Mouse (Mus musculus) CH12.LX (cell line): ENCODE data around the gene Cnrip1. TPM values are rescaled to one million over a fixed set of nuclear protein-coding genes. Genes with fewer than 3 reads are reported as not detected.

Experiments used
- DNase-seq: peaks from one replicate; pipeline ENCODE4 v3.0.0-alpha.2; 2013; ENCODE audit errors: extremely low read depth
- H3K27ac ChIP-seq: 2 replicates; pipeline ENCODE4 v1.5.1; 2012; ENCODE audit warnings: low read depth, mild to moderate bottlenecking, control low read depth, moderate library complexity; ENCODE audit not compliant: insufficient read depth
- H3K27me3 ChIP-seq: replicated peaks from 2 replicates; pipeline ENCODE3; 2012; ENCODE audit warnings: inconsistent platforms
- H3K36me3 ChIP-seq, 2 experiments: replicated peaks in 1 of 2; 2 replicates each; pipeline versions ENCODE3 to v1.6.1; 2012; ENCODE audit warnings: inconsistent platforms in 1 of 2, low read length in 1 of 2, mild to moderate bottlenecking in 1 of 2, mixed read lengths in 1 of 2, moderate library complexity in 1 of 2; ENCODE audit not compliant: control insufficient read depth in 1 of 2, insufficient read depth in 1 of 2
- H3K4me1 ChIP-seq, 2 experiments: 2 replicates each; pipeline ENCODE4 v1.6.1; 2012; ENCODE audit warnings: inconsistent platforms in 1 of 2, moderate library complexity in 1 of 2; ENCODE audit not compliant: insufficient read depth in 2 of 2, control insufficient read depth in 1 of 2
- H3K4me2 ChIP-seq: 2 replicates; pipeline ENCODE4 v1.6.1; 2012; ENCODE audit warnings: low read depth, mild to moderate bottlenecking, control low read depth; ENCODE audit not compliant: poor library complexity, insufficient read depth, severe bottlenecking
- H3K4me3 ChIP-seq, 3 experiments: fragments of 150-350 bp in 1 of 3; sonication (generic) in 1 of 3; replicated peaks in 1 of 3; 2 replicates each; pipeline versions ENCODE3 to v1.5.1; 2011 to 2012; ENCODE audit warnings: low read depth in 2 of 3, low read length in 2 of 3, mild to moderate bottlenecking in 2 of 3, moderate library complexity in 2 of 3, control low read depth in 1 of 3, improper control_type of control experiment in 1 of 3, inconsistent platforms in 1 of 3, mixed read lengths in 1 of 3; ENCODE audit not compliant: poor library complexity in 1 of 3
- H3K79me2 ChIP-seq: replicated peaks from 2 replicates; pipeline ENCODE4 v1.6.1; 2012; ENCODE audit warnings: mild to moderate bottlenecking, moderate library complexity; ENCODE audit not compliant: control insufficient read depth, poor library complexity, insufficient read depth, severe bottlenecking; ENCODE audit errors: extremely low read depth
- H3K9ac ChIP-seq: 2 replicates; pipeline ENCODE4 v1.6.1; 2012; ENCODE audit warnings: low read depth, mild to moderate bottlenecking, control low read depth, moderate library complexity; ENCODE audit not compliant: insufficient read depth
- H3K9me3 ChIP-seq: replicated peaks from 2 replicates; pipeline ENCODE3; 2012; ENCODE audit warnings: low read length, inconsistent platforms, mixed read lengths
- CTCF ChIP-seq, 2 experiments: IDR thresholded peaks in 1 of 2; conservative IDR thresholded peaks in 1 of 2; 2 replicates each; pipeline ENCODE4 v1.5.1; 2011 to 2012; ENCODE audit warnings: low read depth in 2 of 2, low read length in 2 of 2, improper control_type of control experiment in 1 of 2, inconsistent platforms in 1 of 2, mild to moderate bottlenecking in 1 of 2, moderate library complexity in 1 of 2
- ETS1 ChIP-seq: conservative IDR thresholded peaks from 2 replicates; pipeline ENCODE4 v1.6.1; 2012; ENCODE audit warnings: low read depth, mild to moderate bottlenecking, inconsistent platforms, low read length, improper control_type of control experiment, moderate library complexity
- HCFC1 ChIP-seq: IDR thresholded peaks from 2 replicates; pipeline ENCODE4 v1.6.1; 2012; ENCODE audit warnings: low read depth, mild to moderate bottlenecking, inconsistent platforms, low read length, improper control_type of control experiment
- JUN ChIP-seq: IDR thresholded peaks from 2 replicates; pipeline ENCODE4 v1.6.1; 2011; ENCODE audit warnings: low read depth, mild to moderate bottlenecking, low read length, improper control_type of control experiment, moderate library complexity; ENCODE audit not compliant: insufficient read depth
- MAX ChIP-seq: IDR thresholded peaks from 2 replicates; pipeline ENCODE4 v1.6.1; 2011; ENCODE audit warnings: low read length, improper control_type of control experiment
- NELFE ChIP-seq: IDR thresholded peaks from 2 replicates; pipeline ENCODE4 v1.6.1; 2011; ENCODE audit warnings: low read depth, low read length, improper control_type of control experiment
- NRF1 ChIP-seq: IDR thresholded peaks from 2 replicates; pipeline ENCODE4 v1.6.1; 2014; ENCODE audit warnings: low read depth, mild to moderate bottlenecking, inconsistent platforms, low read length, improper control_type of control experiment, moderate library complexity
- POLR2A ChIP-seq: IDR thresholded peaks from 2 replicates; pipeline ENCODE4 v1.6.1; 2011; ENCODE audit warnings: low read depth, mild to moderate bottlenecking, improper control_type of control experiment, low read length
- RAD21 ChIP-seq: IDR thresholded peaks from 2 replicates; pipeline ENCODE4 v1.6.1; 2011; ENCODE audit warnings: low read depth, mild to moderate bottlenecking, low read length, improper control_type of control experiment, moderate library complexity
- SMC3 ChIP-seq: IDR thresholded peaks from 2 replicates; pipeline ENCODE4 v1.6.1; 2011; ENCODE audit warnings: low read depth, low read length, improper control_type of control experiment
- TBP ChIP-seq: conservative IDR thresholded peaks from 2 replicates; pipeline ENCODE4 v1.6.1; 2011; ENCODE audit warnings: low read depth, low read length, improper control_type of control experiment
- TCF12 ChIP-seq: IDR thresholded peaks from 2 replicates; pipeline ENCODE4 v1.6.1; 2014; ENCODE audit warnings: low read depth, mild to moderate bottlenecking, inconsistent platforms, low read length, improper control_type of control experiment
- ZKSCAN1 ChIP-seq: IDR thresholded peaks from 2 replicates; pipeline ENCODE4 v1.6.1; 2012; ENCODE audit warnings: low read depth, inconsistent platforms, low read length, improper control_type of control experiment, borderline replicate concordance
- ZMIZ1 ChIP-seq: IDR thresholded peaks from 2 replicates; pipeline ENCODE4 v1.6.1; 2012; ENCODE audit warnings: low read depth, mild to moderate bottlenecking, inconsistent platforms, low read length, improper control_type of control experiment
- dilution Hi-C: fragments of 300-500 bp; cut with MboI; formaldehyde crosslinking; loops from 2 replicates; pipeline ENCODE4 v1.14.3; 2020; ENCODE audit warnings: low sequenced_read_pairs; ENCODE audit not compliant: extremely low pct_unique_long_range_greater_than_20kb, extremely low pct_ligation_motif_present
- in situ Hi-C: fragments of 300-500 bp; cut with MboI; formaldehyde crosslinking; loops from 3 replicates; pipeline ENCODE4 v1.14.3; 2019; ENCODE audit warnings: low sequenced_read_pairs, low pct_ligation_motif_present, low pct_unique_long_range_greater_than_20kb, mixed read lengths
- polyA plus RNA-seq: library from polyadenylated mRNA; unstranded; fragments of >175 nt; gene quantifications from 2 replicates; pipeline ENCODE4 v1.2.1, GENCODE M21; 2012; ENCODE audit warnings: low read depth; ENCODE audit not compliant: insufficient read length
- total RNA-seq, 2 experiments: library from RNA; depleted of rRNA; stranded (reverse); fragments of 300-350 nt in 1 of 2; fragments of >200 nt in 1 of 2; gene quantifications; 2 replicates each; pipeline ENCODE4 v1.2.3; 2012 to 2014

The Cnrip1 gene
- total and polyA plus RNA-seq, 3 experiments, result not detected

GRCm38 (mm10) chr11:17019328-17019727 is 32.1 kb upstream of the Cnrip1 start:
- no peaks in the 10 kb centered on the region for H3K79me2 ChIP-seq
- no peaks in the 10 kb centered on the region for H3K27me3 ChIP-seq
- peaks cover 0 to 8% of the 10 kb centered on the region in 2 experiments; a peak in 2 of 4 replicates for H3K4me1 ChIP-seq
- peaks cover 12% of the 10 kb centered on the region for H3K9me3 ChIP-seq
- H3K4me3 ChIP-seq, result no peak overlapping the region
- no peak overlapping the region for H3K27ac ChIP-seq
- no peaks in the 10 kb centered on the region for H3K36me3 ChIP-seq
- dilution Hi-C loops (no loop called here), in situ Hi-C loops (no loop called here)
- TF ChIP-seq CTCF (conservative IDR thresholded peaks at IDR 0.05 in 1 of 2, IDR thresholded peaks at IDR 0.05 in 1 of 2; ENCODE audit: low read depth in 2 of 2, low read length in 2 of 2), result peak; percentile 11 to 63; a peak in 2 of 4 replicates
- TF ChIP-seq MAX, result no peak
- peak; percentile 39 for TF ChIP-seq SMC3
- peak; percentile 46 for TF ChIP-seq RAD21
- H3K9ac ChIP-seq, result no peak overlapping the region
- H3K4me2 ChIP-seq, result no peak overlapping the region
- peak; percentile 34 for DNase-seq

- Histone ChIP-seq H3K36me3 (no peaks in the 10 kb centered on the region), H3K4me3 (no peak overlapping the region), H3K27ac (no peak overlapping the region), H3K79me2 (no peaks in the 10 kb centered on the region), H3K9me3 (peaks cover 9% of the 10 kb centered on the region), H3K9ac (no peak overlapping the region), H3K4me1 (peaks cover 4 to 12% of the 10 kb centered on the region in 2 experiments; a peak in 3 of 4 replicates), H3K4me2 (no peak overlapping the region), H3K27me3 (no peaks in the 10 kb centered on the region)
- in situ Hi-C loops, result no loop called here
- TF ChIP-seq JUN, result no peak
- TF ChIP-seq NRF1, result no peak
- TF ChIP-seq TCF12, result no peak
- TF ChIP-seq TBP, result no peak
- no peak for DNase-seq
- dilution Hi-C loops, result no loop called here
These were observed 28.2 kb upstream of the Cnrip1 start for GRCm38 (mm10) chr11:17023206-17023605.

- no peak for TF ChIP-seq JUN
- TF ChIP-seq NELFE, result no peak
- TF ChIP-seq TBP, result no peak
- no peak for TF ChIP-seq POLR2A
- TF ChIP-seq ZMIZ1, result no peak
- no peak for TF ChIP-seq HCFC1
- TF ChIP-seq ETS1, result no peak
- TF ChIP-seq SMC3, result no peak
- TF ChIP-seq ZKSCAN1, result no peak
- no peaks in the 10 kb centered on the region for H3K79me2 ChIP-seq
- in situ Hi-C loops (no loop called here), dilution Hi-C loops (no loop called here)
- H3K27ac ChIP-seq, result no peak overlapping the region
- no peaks in the 10 kb centered on the region for H3K36me3 ChIP-seq
- no peak for DNase-seq
- H3K4me1 ChIP-seq, result peaks cover 4 to 12% of the 10 kb centered on the region in 2 experiments; a peak in 3 of 4 replicates
- no peak overlapping the region for H3K9ac ChIP-seq
- no peak overlapping the region for H3K4me2 ChIP-seq
- H3K9me3 ChIP-seq, result peaks cover 3% of the 10 kb centered on the region
- no peak overlapping the region for H3K4me3 ChIP-seq
- no peaks in the 10 kb centered on the region for H3K27me3 ChIP-seq
These were observed 27.4 kb upstream of the Cnrip1 start for GRCm38 (mm10) chr11:17023984-17024383.
